ENCODE assay signal across 19 mouse cellular contexts in genomic region chr19:48115728-48116127, GRCm38 (mm10).
DNase-seq lines count a peak whose midpoint lies in the region; ATAC-seq lines count a peak whose summit lies in the region.
"Had no signal": no experiment of that assay in that cellular context is flagged by ENCODE, and none has a peak within 500 bp of the region (broad histone marks: within the 10 kb centered on the region; RNA-seq: fewer than 3 reads in every experiment).

No protein-coding gene starts in this region.

- H3K27me3 ChIP-seq in midbrain, embryonic 14.5 days (ENCODE audit: control insufficient read depth, insufficient read depth, low read length) = no peaks in the 10 kb centered on the region
- H3K27me3 ChIP-seq in midbrain, embryonic 16.5 days (ENCODE audit: control insufficient read depth, insufficient read depth, low read depth, low read length) = no peaks in the 10 kb centered on the region
- no peaks in the 10 kb centered on the region for H3K27me3 ChIP-seq in limb, embryonic 11.5 days (ENCODE audit: control insufficient read depth, insufficient read depth, low read length)
- H3K27me3 ChIP-seq in neural tube, embryonic 15.5 days (replicated peaks) = no peaks in the 10 kb centered on the region
- H3K27me3 ChIP-seq: forebrain, embryonic 13.5 days had no signal

- peak; percentile 23 for DNase-seq in midbrain, embryonic 14.5 days
- DNase-seq in limb, embryonic 11.5 days (ENCODE audit: low spot score) = peak; percentile 25
- DNase-seq in neural tube, embryonic 10.5 days (ENCODE audit: extremely low spot score, low spot score) = peak; percentile 16
- DNase-seq in left cerebral cortex, adult 8-10 months (ENCODE audit: low spot score in 2 of 2) = no peak
- DNase-seq: adrenal gland, postnatal 14 days; cerebellum, adult 2 months; cerebellum, postnatal 10 days; gastrocnemius, adult 2 months; gastrocnemius, postnatal 25 days had no signal

- WGBS in midbrain, embryonic 14.5 days = 29% methylated on average over 8 of the region's 8 CpGs
- 33% methylated on average over 8 of the region's 8 CpGs for WGBS in midbrain, embryonic 16.5 days
- 34% methylated on average over 8 of the region's 8 CpGs for WGBS in limb, embryonic 11.5 days
- 24% methylated on average over 8 of the region's 8 CpGs for WGBS in neural tube, embryonic 15.5 days

- no peak overlapping the region for H3K4me2 ChIP-seq in midbrain, embryonic 14.5 days (ENCODE audit: low read length)
- no peak overlapping the region for H3K4me2 ChIP-seq in midbrain, embryonic 16.5 days (ENCODE audit: low read length)
- peak overlapping the region; percentile 29; the same call in 1 of the 2 replicates for H3K4me2 ChIP-seq in limb, embryonic 11.5 days (ENCODE audit: low read depth, severe bottlenecking)
- no peak overlapping the region for H3K4me2 ChIP-seq in neural tube, embryonic 15.5 days
- H3K4me2 ChIP-seq: forebrain, embryonic 13.5 days; heart, embryonic 12.5 days; hindbrain, embryonic 14.5 days had no signal

- no peaks in the 10 kb centered on the region for H3K36me3 ChIP-seq in midbrain, embryonic 14.5 days (ENCODE audit: control insufficient read depth, insufficient read depth, low read length)
- H3K36me3 ChIP-seq in midbrain, embryonic 16.5 days (ENCODE audit: control insufficient read depth, insufficient read depth, low read length) = no peaks in the 10 kb centered on the region
- H3K36me3 ChIP-seq in limb, embryonic 11.5 days (ENCODE audit: control insufficient read depth, insufficient read depth, low read length) = no peaks in the 10 kb centered on the region
- no peaks in the 10 kb centered on the region for H3K36me3 ChIP-seq in neural tube, embryonic 15.5 days
- H3K36me3 ChIP-seq: embryonic facial prominence, embryonic 10.5 days; heart, embryonic 12.5 days; hindbrain, embryonic 10.5 days had no signal

- H3K27ac ChIP-seq in midbrain, embryonic 14.5 days (replicated peaks; ENCODE audit: low read depth, low read length) = no peak overlapping the region
- no peak overlapping the region for H3K27ac ChIP-seq in midbrain, embryonic 16.5 days (ENCODE audit: low read length)
- H3K27ac ChIP-seq in limb, embryonic 11.5 days (replicated peaks; ENCODE audit: low read depth, low read length) = no peak overlapping the region
- peak overlapping the region; percentile 23; the same call in 1 of the 2 replicates for H3K27ac ChIP-seq in neural tube, embryonic 15.5 days (replicated peaks)
- H3K27ac ChIP-seq: embryonic facial prominence, embryonic 10.5 days; forebrain, embryonic 13.5 days; gastrocnemius, adult 2 months; hindbrain, embryonic 10.5 days; hindbrain, embryonic 14.5 days had no signal

- no peaks in the 10 kb centered on the region for H3K9me3 ChIP-seq in midbrain, embryonic 14.5 days (ENCODE audit: control insufficient read depth, low read length)
- no peaks in the 10 kb centered on the region for H3K9me3 ChIP-seq in midbrain, embryonic 16.5 days (replicated peaks; ENCODE audit: control insufficient read depth, low read length, poor library complexity, severe bottlenecking)
- no peaks in the 10 kb centered on the region for H3K9me3 ChIP-seq in limb, embryonic 11.5 days (ENCODE audit: control insufficient read depth, low read length)
- no peaks in the 10 kb centered on the region for H3K9me3 ChIP-seq in neural tube, embryonic 15.5 days (replicated peaks)
- H3K9me3 ChIP-seq: embryonic facial prominence, embryonic 10.5 days; forebrain, embryonic 13.5 days; heart, embryonic 12.5 days; hindbrain, embryonic 10.5 days had no signal

- no peak overlapping the region for H3K9ac ChIP-seq in midbrain, embryonic 14.5 days (replicated peaks; ENCODE audit: low read length)
- no peak overlapping the region for H3K9ac ChIP-seq in midbrain, embryonic 16.5 days (ENCODE audit: low read depth, low read length)
- H3K9ac ChIP-seq in limb, embryonic 11.5 days (ENCODE audit: low read length) = no peak overlapping the region
- H3K9ac ChIP-seq in neural tube, embryonic 15.5 days (replicated peaks) = no peak overlapping the region
- H3K9ac ChIP-seq: forebrain, embryonic 13.5 days; heart, embryonic 12.5 days; hindbrain, embryonic 14.5 days had no signal

- ATAC-seq in midbrain, embryonic 14.5 days (ENCODE audit: low FRiP score, low TSS enrichment) = no peak
- no peak for ATAC-seq in midbrain, embryonic 16.5 days
- no peak for ATAC-seq in limb, embryonic 11.5 days (ENCODE audit: insufficient number of reproducible peaks, low FRiP score, low TSS enrichment, low read depth)
- ATAC-seq in neural tube, embryonic 15.5 days (ENCODE audit: low FRiP score) = no peak
- ATAC-seq in megakaryocyte, adult 5-6 weeks (ENCODE audit: poor library complexity, severe bottlenecking) = no peak
- ATAC-seq: activated CD4-positive, CD25-positive, alpha-beta regulatory T cell, adult 4 months; forebrain, embryonic 13.5 days; Patski had no signal

- no peak overlapping the region for H3K4me3 ChIP-seq in midbrain, embryonic 14.5 days (replicated peaks; ENCODE audit: low read depth, low read length)
- H3K4me3 ChIP-seq in midbrain, embryonic 16.5 days (ENCODE audit: low read depth, low read length) = no peak overlapping the region
- no peak overlapping the region for H3K4me3 ChIP-seq in limb, embryonic 11.5 days (ENCODE audit: low read depth, low read length)
- H3K4me3 ChIP-seq in neural tube, embryonic 15.5 days (replicated peaks) = no peak overlapping the region
- H3K4me3 ChIP-seq: embryonic facial prominence, embryonic 10.5 days; forebrain, embryonic 13.5 days; gastrocnemius, adult 2 months; heart, embryonic 12.5 days; hindbrain, embryonic 10.5 days had no signal

- H3K4me1 ChIP-seq in midbrain, embryonic 14.5 days (ENCODE audit: control insufficient read depth, insufficient read depth, low read length) = no peaks in the 10 kb centered on the region
- H3K4me1 ChIP-seq in midbrain, embryonic 16.5 days (ENCODE audit: control insufficient read depth, insufficient read depth, low read length) = 0 out of 2 replicates have a peak, but pooled peaks cover 3% of the 10 kb centered on the region
- peaks cover 17% of the 10 kb centered on the region for H3K4me1 ChIP-seq in limb, embryonic 11.5 days (ENCODE audit: control insufficient read depth, insufficient read depth, low read length)
- H3K4me1 ChIP-seq in neural tube, embryonic 15.5 days = peaks cover 16% of the 10 kb centered on the region
- H3K4me1 ChIP-seq: forebrain, embryonic 13.5 days; heart, embryonic 12.5 days had no signal

Comparison
In these comparisons a context has a peak if more than half of its experiments do, and no peak if none do; other contexts are left out.
1. DNase-seq: peak in midbrain, embryonic 14.5 days (single experiment), limb, embryonic 11.5 days (single experiment) and neural tube, embryonic 10.5 days (single experiment); none in left cerebral cortex, adult 8-10 months (0 of 2).